Comparison of ENCODE assay signal across 28 mouse cellular contexts in the genomic region with DNA sequence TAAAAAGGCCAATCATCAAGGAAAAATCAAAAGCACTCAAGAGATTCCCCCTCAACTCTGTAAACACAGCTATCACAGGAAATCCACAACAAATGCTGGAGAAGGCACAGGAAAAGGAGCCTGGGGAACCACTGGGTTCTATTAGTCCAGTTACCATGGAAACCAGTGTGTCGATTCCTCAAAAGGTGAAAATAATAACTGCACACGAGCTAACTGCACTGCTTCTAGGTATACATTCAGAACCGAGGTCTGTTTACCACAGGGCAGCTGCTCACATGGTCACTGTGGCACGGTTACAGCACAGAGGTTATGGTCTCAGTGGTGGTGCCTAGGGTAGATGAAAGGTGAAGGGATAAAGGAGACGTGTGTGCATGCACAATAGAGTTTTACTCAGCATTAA. TPM values are rescaled to one million over a fixed set of nuclear protein-coding genes. Genes with fewer than 3 reads are reported as not detected.
DNase-seq lines count a peak whose midpoint lies in the region; ATAC-seq lines count a peak whose summit lies in the region.
"Had no signal": no experiment of that assay in that cellular context is flagged by ENCODE, and none has a peak within 500 bp of the region (broad histone marks: within the 10 kb centered on the region; RNA-seq: fewer than 3 reads in every experiment).

No protein-coding gene starts in this region.

- H3K27me3 ChIP-seq in midbrain, embryonic 15.5 days (replicated peaks): no peaks in the 10 kb centered on the region
- H3K27me3 ChIP-seq: embryonic facial prominence, embryonic 15.5 days; heart, embryonic 13.5 days; limb, embryonic 12.5 days; midbrain, embryonic 12.5 days had no signal

- peaks cover 4% of the 10 kb centered on the region; the same call in 1 of the 2 replicates for H3K4me1 ChIP-seq in midbrain, embryonic 15.5 days
- H3K4me1 ChIP-seq: embryonic facial prominence, embryonic 15.5 days; heart, embryonic 13.5 days had no signal

- H3K9ac ChIP-seq in midbrain, embryonic 15.5 days: no peak overlapping the region
- H3K9ac ChIP-seq: embryonic facial prominence, embryonic 15.5 days; heart, embryonic 13.5 days; limb, embryonic 12.5 days; liver, postnatal 0 days; midbrain, embryonic 12.5 days had no signal

- intact Hi-C loops in left cerebral cortex, postnatal 14 days (cut with DNase I): no loop called here

- H3K9me3 ChIP-seq in midbrain, embryonic 15.5 days: no peaks in the 10 kb centered on the region
- H3K9me3 ChIP-seq: embryonic facial prominence, embryonic 15.5 days; heart, embryonic 13.5 days; limb, embryonic 12.5 days; midbrain, embryonic 12.5 days had no signal

- peak; percentile 80 for ATAC-seq in midbrain, embryonic 15.5 days (replicated peaks)
- ATAC-seq: activated CD4-positive, CD25-positive, alpha-beta regulatory T cell, adult 4 months; intestine, postnatal 0 days; liver, postnatal 0 days; lung, postnatal 0 days had no signal

- no peak overlapping the region for H3K4me3 ChIP-seq in midbrain, embryonic 15.5 days
- H3K4me3 ChIP-seq: embryonic facial prominence, embryonic 15.5 days; heart, adult 2 months; heart, embryonic 13.5 days; layer of hippocampus, adult 2 months; limb, embryonic 12.5 days; midbrain, embryonic 12.5 days had no signal

- peak overlapping the region; percentile 59; the same call in 1 of the 2 replicates for H3K27ac ChIP-seq in midbrain, embryonic 15.5 days
- H3K27ac ChIP-seq: embryonic facial prominence, embryonic 15.5 days; heart, adult 2 months; heart, embryonic 13.5 days; layer of hippocampus, adult 2 months; limb, embryonic 12.5 days; macrophage; midbrain, embryonic 12.5 days had no signal

- WGBS in midbrain, embryonic 15.5 days: 17% methylated on average over 5 of the region's 5 CpGs

- no peaks in the 10 kb centered on the region for H3K36me3 ChIP-seq in midbrain, embryonic 15.5 days (replicated peaks)
- H3K36me3 ChIP-seq: embryonic facial prominence, embryonic 15.5 days; heart, embryonic 13.5 days; limb, embryonic 12.5 days; midbrain, embryonic 12.5 days had no signal

- no peak overlapping the region for H3K4me2 ChIP-seq in midbrain, embryonic 15.5 days
- H3K4me2 ChIP-seq: embryonic facial prominence, embryonic 15.5 days; heart, embryonic 13.5 days; limb, embryonic 12.5 days; liver, embryonic 11.5 days; midbrain, embryonic 12.5 days had no signal

- DNase-seq in embryo, embryonic 10.5 days (ENCODE audit: low spot score): peak; percentile 13
- DNase-seq in embryo, embryonic 10 days (ENCODE audit: low spot score): no peak
- DNase-seq in heart, adult 11 months: peak; percentile 75
- DNase-seq in heart, postnatal 4 days: no peak
- DNase-seq in brain, adult 2 months (ENCODE audit: low read depth, low spot score): peak; percentile 19
- no peak for DNase-seq in left cerebral cortex, postnatal 14 days (ENCODE audit: low spot score in 2 of 2)
- DNase-seq: adrenal gland, adult 8-10 months; cerebellum, adult 8-10 months; gastrocnemius, postnatal 25 days; heart, adult 2 months; heart, postnatal 14 days; kidney, postnatal 25 days; liver, postnatal 0 days; right cerebral cortex, postnatal 4 days; thymus, postnatal 25 days had no signal

RNA-seq across cellular contexts. Expression of gene Tdrd5, which starts 31.8 kb away (rescaled TPM):
- under 1 TPM in 1 of 2 experiments, not detected in 1; 0.10 TPM for total RNA-seq in heart, postnatal 4 days (2021)
- 0.97 and 1.1 TPM in 2 replicates for polyA plus RNA-seq in midbrain, embryonic 15.5 days (2015; fragmentation: Nextera tagmentation; extraction: Ambion mirVana)
- 1 to 10 TPM; 2.1 to 2.6 TPM for total RNA-seq in left cerebral cortex, postnatal 14 days (2021)
- total RNA-seq: gastrocnemius, postnatal 25 days; heart, adult 2 months had no signal
- polyA plus RNA-seq: activated CD4-positive, CD25-positive, alpha-beta regulatory T cell, adult 4 months; heart, adult 2 months; liver, postnatal 0 days; macrophage had no signal

RNA-seq across cellular contexts. Expression of gene Nphs2, which starts 38.9 kb away (rescaled TPM):
- under 1 TPM in 1 of 2 experiments, not detected in 1; 0.23 TPM for total RNA-seq in heart, postnatal 4 days (2021)
- polyA plus RNA-seq in midbrain, embryonic 15.5 days (2015; fragmentation: Nextera tagmentation; extraction: Ambion mirVana): 0.93 and 0.95 TPM in 2 replicates
- total RNA-seq in left cerebral cortex, postnatal 14 days (2021): under 1 TPM; 0.38 to 0.46 TPM
- total RNA-seq: adrenal gland, adult 8-10 months; common myeloid progenitor, adult 5-6 weeks; gastrocnemius, postnatal 25 days; heart, adult 2 months; layer of hippocampus, adult 2 months had no signal
- polyA plus RNA-seq: activated CD4-positive, CD25-positive, alpha-beta regulatory T cell, adult 4 months; embryonic facial prominence, embryonic 15.5 days; heart, adult 2 months; heart, embryonic 13.5 days; limb, embryonic 12.5 days; liver, embryonic 11.5 days; liver, postnatal 0 days; macrophage; stomach, embryonic 14.5 days had no signal

Comparison
In these comparisons a context has a peak if more than half of its experiments do, and no peak if none do; other contexts are left out.
1. DNase-seq: peak in embryo, embryonic 10.5 days (single experiment), heart, adult 11 months (single experiment) and brain, adult 2 months (single experiment); none in embryo, embryonic 10 days (single experiment), heart, postnatal 4 days (single experiment) and left cerebral cortex, postnatal 14 days (0 of 2).